Mouse (Mus musculus): ENCODE measurements around the gene Gmeb2. TPM values are rescaled to one million over a fixed set of nuclear protein-coding genes. Genes with fewer than 3 reads are reported as not detected.

Gene Gmeb2
- total RNA-seq, 2 experiments from 2014 or later: 10.4 to 11.8 TPM

DNA sequence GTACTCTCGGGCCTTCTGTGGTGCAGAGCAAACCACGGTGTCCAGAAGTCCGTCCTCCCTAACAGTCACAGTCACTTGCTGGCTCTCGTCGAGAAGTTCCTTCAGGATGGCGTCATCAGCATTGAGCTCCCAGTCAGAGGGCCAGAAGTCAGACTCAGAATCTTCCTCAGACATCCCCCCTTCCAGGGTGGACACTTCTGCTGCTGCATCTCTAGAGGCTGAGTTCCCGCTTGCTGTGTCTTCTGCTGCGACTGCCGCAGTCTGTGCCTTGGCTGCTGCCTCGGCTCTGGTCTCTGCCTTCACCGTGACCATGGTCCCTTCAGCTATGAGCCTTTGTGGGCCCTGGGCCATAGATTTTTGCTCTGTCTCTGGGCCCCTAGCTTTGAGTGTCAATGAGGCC lies 53.2 kb downstream of the Gmeb2 start:
- no peak for ATAC-seq (replicated peaks; ENCODE audit: poor library complexity, severe bottlenecking)

DNA sequence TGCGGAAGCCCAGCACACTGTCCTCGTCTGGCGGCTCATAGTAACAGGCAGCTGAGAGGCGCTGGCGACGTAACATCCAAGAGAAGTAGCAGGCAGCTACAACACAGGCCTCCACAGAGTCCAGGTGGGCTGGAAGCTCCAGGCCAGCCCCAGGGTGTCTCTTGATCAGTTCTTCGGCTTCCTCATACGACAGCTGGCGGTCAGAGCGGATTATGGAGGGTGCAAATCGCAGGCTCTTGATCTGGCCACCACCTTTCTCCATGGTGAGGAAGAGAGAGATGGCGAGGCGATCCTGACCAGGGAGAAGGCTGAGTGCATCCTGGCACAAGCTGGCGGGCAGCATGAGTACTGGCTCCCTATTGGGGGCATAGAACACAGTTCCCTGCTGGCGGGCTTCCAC lies 54.4 kb downstream of the Gmeb2 start:
- ATAC-seq (replicated peaks; ENCODE audit: poor library complexity, severe bottlenecking): no peak

DNA sequence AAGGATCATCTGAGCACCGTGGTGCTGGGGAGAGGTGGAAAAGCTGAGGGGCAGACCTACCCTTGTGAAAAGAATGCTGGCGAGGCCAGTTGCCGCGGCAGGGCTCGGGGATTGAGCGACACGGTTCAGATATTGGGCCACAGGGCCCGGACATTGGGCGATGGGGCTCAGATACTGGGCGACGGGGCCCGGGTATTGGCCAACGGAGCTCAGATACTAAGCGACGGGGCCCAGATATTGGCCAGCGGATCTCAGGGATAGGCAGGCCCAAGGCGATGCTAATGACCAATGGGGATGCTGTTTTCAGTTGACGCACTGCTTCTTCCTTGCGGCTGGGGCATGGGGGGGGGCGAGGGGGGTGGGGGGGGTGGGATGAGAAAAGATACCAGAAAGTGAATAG lies 56.7 kb downstream of the Gmeb2 start:
- ATAC-seq (replicated peaks; ENCODE audit: poor library complexity, severe bottlenecking): no peak

DNA sequence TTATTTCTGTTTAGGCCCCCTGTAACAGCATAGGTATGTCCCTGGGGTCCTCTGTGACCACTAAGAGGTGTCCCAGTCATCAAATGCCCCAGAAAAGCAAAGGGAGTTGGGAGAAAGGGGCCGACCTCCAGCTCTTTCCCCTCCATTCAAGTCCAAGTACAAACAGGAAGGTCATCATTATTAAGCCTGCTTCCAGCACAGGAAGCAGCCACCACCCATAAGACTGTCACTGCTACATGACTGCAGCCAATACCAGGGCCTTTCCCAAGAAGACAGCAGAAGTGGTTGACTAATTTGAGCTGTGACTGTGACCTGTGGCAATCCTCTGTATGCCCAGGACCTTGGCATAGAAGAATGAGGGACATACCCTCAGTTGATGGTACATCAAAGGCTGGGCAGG lies 59.5 kb downstream of the Gmeb2 start:
- no peak for ATAC-seq (replicated peaks; ENCODE audit: poor library complexity, severe bottlenecking)

DNA sequence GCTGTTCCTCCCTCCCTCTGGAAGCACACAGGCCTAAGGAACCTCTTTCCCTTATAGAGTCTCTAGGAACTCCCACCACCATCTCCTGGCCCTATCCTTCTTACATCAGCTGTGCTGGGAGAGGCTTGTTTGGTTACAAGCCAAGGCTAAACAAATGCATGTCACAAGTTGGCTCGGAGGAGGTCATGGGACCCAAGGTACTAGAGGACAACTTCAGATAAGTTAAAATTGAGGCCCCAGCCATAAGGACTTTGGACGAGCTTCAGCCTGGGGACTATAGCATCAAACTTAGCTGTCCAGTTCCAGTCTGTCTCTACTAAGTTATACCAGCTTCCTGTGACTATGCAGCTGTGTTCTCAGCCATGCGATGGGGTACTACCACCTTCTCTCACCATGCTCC lies 60.7 kb downstream of the Gmeb2 start:
- ATAC-seq (replicated peaks; ENCODE audit: poor library complexity, severe bottlenecking): no peak

DNA sequence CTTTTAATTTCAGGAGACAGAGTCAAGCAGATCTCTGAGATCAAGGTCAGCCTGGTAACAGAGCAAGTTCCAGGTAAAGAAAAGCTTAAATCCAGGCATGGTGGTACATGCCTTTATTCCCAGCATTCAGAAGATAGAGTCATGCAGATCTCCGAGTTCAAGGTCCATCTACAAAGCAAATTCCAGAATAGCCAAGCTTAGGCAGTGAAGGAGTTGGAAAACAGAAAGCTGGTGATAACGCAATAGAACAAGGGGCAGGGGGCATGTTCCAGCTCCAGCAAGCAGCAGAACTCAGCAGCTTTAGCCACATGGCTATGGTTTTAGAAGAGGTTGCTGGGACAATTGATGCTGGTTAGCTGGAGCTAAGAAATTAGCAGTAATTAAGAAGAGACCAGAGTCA lies 62.8 kb downstream of the Gmeb2 start:
- no peak for ATAC-seq (replicated peaks; ENCODE audit: poor library complexity, severe bottlenecking)

DNA sequence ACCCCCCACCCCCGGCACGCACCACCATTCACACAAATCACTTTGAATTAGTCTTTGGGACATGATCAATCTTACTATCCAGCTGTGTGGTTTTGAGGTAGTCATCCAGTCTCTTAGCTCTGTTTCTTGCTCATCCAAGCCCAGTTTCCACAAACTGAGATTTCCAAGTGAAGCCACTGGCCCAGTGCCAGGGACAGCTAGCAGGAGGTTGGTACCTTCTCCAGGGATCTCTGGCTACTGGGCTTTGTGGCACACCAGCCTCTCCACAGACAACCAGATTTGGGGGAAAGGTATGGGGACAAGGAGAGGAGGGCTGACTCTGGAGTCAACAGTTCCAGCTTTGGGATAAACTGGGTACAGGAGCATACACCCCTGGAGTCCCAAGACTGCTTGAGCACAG lies 67.5 kb downstream of the Gmeb2 start:
- no peak for ATAC-seq (replicated peaks; ENCODE audit: poor library complexity, severe bottlenecking)

DNA sequence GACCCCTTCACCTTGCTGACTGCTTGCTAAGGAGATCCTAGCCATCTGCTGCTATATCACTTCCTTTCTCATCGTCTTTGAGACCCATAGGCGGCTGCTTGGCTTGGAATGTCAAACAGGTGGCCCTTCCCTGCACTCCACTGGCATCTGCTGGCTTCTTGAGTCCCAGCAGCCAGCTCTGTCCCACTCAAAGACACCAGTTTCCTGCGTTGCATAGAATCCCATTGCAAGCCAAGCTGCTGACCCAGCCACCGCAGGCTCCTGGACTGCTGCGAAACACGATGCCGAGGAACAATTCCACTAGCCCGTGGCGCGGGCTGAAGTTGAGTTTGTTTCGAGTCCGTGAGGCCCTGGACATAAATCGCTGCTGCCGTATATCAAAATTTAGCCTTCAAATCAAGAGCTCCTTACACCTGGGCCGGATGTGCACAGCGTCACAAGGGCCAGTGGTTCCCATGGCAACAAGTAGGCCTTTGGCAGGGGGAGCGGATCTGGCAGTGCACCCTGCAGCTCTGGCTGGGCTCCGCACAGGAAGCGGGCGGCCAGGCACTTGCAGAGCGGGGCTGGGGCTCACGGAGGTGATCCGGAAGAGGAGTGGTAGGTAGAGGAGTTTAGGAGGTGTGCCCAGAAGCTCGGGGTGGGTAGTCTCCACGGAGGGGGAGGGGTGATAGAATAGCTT lies 68.2 kb downstream of the Gmeb2 start, which contains the start of gene Fndc11:
Gene Fndc11 (plus strand): TSS at position 476 of the 679 bp plus-strand sequence.
- ATAC-seq (replicated peaks; ENCODE audit: poor library complexity, severe bottlenecking): peak; percentile 95

DNA sequence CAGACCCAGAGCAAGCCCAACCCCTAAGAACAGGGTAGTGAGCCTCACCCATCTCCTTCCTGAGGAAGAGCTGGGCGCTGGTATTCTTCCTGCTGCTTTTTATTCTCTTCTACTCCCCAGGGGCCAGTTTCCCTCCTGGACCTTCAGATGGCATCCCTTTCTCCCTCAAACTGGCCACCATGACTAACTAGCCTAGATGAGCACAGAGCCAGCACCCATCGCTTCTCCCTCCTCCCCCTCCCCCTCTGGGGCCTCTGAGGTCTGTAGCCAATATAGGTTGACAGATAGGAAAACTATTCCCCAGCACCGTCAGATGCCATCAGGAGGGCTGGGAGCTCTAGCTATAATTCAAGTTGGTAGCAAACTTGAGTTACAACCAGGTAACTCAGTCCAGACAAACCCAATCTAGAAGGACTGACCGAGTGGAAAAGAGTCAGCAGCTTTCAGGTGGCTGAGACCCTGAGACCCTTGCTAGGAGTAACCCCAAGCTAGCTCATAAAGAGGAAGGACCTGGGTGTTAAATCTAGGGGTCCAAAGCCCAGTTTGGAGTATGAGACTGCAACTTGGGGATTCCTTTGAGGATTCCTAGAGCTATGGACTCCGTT lies 68.9 kb downstream of the Gmeb2 start:
- ATAC-seq (replicated peaks; ENCODE audit: poor library complexity, severe bottlenecking): no peak

DNA sequence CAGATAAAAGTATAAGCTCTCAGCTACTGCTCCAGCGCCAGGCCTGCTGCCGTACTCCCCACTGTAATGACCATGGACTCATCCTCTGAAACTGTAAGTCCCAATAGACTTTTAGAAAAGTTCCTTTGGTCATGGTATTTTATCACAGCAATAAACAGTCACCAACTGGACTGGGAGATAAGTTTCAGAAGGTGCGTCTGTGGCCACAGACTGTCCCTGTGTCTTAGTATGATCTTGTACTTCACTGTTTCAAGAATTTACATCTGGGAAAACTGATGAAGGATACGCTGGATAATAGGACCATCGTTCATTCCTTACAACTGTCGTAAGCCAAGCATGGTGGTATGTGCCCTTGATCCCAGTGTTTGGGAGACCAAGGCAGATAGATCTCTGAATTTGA lies 71.8 kb downstream of the Gmeb2 start:
- ATAC-seq (replicated peaks; ENCODE audit: poor library complexity, severe bottlenecking): no peak

DNA sequence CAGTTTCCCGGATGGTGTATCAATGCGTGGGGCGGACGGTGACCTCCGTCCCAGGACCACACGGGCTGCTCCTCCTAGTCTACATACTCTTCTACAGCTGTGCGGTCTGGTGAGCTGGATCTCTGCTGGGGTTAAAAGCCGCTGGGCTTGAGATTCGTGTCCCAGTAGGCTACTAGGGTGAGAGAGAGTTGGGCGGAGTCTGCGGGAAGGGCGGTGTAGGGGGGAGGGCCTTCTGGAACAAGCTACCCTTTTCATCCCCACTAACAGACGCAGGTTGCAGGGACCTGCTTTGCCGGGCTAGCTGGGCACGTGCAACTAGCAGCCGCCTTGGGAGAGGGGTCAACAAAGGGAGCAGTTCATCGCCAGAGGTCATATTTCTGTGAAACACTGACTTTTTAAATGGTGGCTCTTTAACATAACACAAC lies 74.8 kb downstream of the Gmeb2 start, which contains the start of gene Srms:
Gene Srms (minus strand): TSS at position 165 of the 425 bp plus-strand sequence.
- ATAC-seq (replicated peaks; ENCODE audit: poor library complexity, severe bottlenecking): peak; percentile 87

DNA sequence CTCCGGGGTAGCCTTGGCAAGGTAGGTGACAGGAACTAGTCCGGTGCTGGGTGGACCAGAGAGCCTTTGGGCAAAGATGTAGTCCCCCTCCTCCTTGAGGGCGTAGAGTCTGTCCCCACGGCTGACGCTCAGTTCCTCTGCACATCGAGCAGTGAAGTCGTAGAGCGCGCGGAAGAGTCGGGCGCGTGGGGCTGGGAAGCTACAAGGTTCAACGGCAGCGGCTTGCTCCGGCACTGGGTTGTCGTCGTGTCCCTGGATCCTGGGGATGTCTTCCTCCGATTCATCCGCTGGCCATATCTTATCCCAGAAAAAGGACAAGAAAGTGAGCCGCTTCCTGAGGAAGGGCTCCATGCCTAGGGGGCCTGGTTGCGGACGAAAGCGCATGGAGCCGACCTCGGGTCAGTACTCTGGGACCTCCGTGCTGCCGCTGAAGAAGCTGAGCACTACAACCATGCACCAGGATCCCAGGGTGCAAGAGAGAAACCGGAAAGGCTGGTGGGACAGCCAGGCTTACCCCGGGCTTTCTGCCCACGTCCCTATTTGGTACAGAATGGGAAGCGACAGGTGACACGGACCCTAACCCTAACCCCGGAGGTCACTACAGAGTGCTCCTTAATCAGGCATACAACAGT lies 75.3 kb downstream of the Gmeb2 start:
- ATAC-seq (replicated peaks; ENCODE audit: poor library complexity, severe bottlenecking): peak; percentile 39

DNA sequence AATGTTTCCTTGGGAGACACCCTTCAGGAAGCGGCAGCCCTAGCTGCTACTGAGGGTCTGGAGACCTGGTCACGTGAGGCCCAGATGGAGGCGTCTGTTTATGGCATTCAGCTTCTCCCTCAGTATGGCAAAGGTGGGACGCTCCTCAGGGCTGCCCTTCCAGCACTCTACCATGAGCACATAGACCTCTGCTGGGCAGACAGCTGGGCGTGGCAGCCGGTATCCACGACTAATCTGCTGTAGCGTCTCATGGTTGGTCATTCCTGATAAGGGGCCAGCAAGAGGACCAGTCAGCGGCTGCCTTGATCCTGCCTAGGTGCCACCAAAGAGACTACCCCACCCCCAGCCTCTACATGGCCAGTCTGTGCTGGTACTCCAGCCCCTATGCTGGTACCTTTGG lies 81.7 kb downstream of the Gmeb2 start:
- no peak for ATAC-seq (replicated peaks; ENCODE audit: poor library complexity, severe bottlenecking)

DNA sequence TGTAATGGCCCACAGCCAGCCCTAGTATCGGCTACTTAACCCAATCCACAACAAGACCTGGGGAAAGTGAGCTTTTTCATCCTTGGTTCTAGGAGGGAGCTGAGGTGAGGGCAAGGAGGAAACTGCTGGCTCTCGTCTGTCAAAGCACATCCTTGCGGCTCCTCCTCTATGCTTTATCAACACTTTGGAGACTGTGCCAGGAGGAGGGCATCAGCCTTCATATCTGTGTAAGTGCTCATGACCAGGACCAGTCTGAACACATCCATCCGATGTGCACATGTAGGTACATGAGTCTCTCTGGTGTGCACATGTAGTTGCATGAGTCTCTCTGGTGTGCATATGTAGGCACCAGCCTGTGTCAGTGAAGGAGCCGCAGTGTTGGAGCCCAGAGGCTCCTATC lies 82.2 kb downstream of the Gmeb2 start:
- ATAC-seq (replicated peaks; ENCODE audit: poor library complexity, severe bottlenecking): no peak

DNA sequence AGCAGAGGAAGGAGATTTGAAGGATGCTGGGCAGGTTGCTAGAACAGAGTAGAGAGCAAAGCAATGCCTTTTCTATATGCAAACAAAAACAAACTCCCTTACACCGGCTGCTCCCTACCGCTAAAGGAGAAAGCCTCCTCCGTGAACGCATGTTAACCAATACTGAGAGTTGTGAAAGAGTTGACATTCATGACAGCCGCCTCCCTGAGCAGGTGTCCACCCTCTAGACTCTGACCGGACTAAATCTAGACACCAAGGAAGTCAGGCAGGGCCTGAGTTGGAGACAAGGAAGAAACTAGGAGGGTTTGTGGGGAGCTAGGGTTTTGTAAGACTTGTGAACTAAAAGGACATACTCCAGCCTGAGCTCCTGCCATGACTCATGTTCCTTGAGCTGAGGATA lies 84.9 kb downstream of the Gmeb2 start:
- 0 out of 2 replicates have a peak, but pooled peaks have one; percentile 15 for ATAC-seq (replicated peaks; ENCODE audit: poor library complexity, severe bottlenecking)

DNA sequence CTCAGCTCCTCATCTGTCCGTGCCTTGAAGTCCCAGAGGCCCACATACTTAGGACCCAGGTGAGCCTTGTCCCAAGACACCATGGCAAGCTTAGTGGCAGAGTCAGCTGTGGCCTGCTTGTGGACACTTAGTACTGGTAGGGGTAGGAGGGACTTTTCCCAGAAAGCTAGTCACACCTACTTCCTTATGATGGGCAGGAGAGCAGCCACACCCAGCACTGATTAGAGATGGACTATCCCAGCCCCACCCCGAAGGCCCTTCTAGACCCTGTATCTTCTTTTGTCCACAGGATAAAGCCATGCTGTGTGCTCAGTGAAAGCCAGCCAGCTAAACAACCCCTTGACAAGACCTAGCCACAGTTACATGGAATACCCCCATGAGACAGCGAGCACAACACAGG lies 85.4 kb downstream of the Gmeb2 start, which contains the start of gene Ptk6:
Gene Ptk6 (minus strand): TSS at position 368 of the 400 bp plus-strand sequence.
- no peak for ATAC-seq (replicated peaks; ENCODE audit: poor library complexity, severe bottlenecking)

DNA sequence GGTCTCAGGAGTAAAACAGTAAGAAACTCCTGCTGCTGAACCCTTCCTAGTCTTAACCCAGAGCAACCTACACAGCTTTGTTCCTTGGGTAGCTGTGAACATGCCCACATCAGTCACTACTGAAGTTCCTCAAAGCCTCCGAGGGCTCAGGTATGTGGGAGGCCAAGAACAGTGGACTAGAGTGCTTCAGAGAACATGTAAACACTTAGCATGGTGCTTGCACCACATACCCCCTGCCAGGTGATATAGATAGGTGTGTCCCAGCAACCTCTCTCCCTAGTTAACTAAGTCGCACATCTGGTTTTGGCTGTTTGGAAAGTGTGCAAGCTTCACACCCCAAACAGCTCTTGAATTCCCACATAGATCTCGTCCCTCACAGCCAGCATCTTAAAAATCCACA lies 86.2 kb downstream of the Gmeb2 start:
- no peak for ATAC-seq (replicated peaks; ENCODE audit: poor library complexity, severe bottlenecking)

Other genes with a start within 250 kb of the Gmeb2 start
- gene Chrna4, start 244.5 kb downstream of the Gmeb2 start, total RNA-seq (2014; fragmentation: Nextera tagmentation): not detected in 2 replicates
- gene Chrna4, start 244.5 kb downstream of the Gmeb2 start, total RNA-seq (2017): not detected in 2 replicates
- not detected in 2 replicates for gene Kcnq2, start 152.7 kb downstream of the Gmeb2 start, total RNA-seq (2014; fragmentation: Nextera tagmentation)
- not detected in 2 replicates for gene Kcnq2, start 152.7 kb downstream of the Gmeb2 start, total RNA-seq (2017)
- gene Eef1a2, start 131.0 kb downstream of the Gmeb2 start, total RNA-seq (2014; fragmentation: Nextera tagmentation): not detected in 2 replicates
- not detected in 2 replicates for gene Eef1a2, start 131.0 kb downstream of the Gmeb2 start, total RNA-seq (2017)
- gene Ppdpf, start 100.8 kb downstream of the Gmeb2 start, total RNA-seq (2014; fragmentation: Nextera tagmentation): 82.3 and 90.4 TPM in 2 replicates
- gene Ppdpf, start 100.8 kb downstream of the Gmeb2 start, total RNA-seq (2017): 70.3 and 77.7 TPM in 2 replicates
- gene Ptk6, start 85.2 kb downstream of the Gmeb2 start, total RNA-seq (2014; fragmentation: Nextera tagmentation): not detected in 2 replicates
- gene Ptk6, start 85.2 kb downstream of the Gmeb2 start, total RNA-seq (2017): not detected in 2 replicates
- not detected in 2 replicates for gene Srms, start 74.8 kb downstream of the Gmeb2 start, total RNA-seq (2014; fragmentation: Nextera tagmentation)
- gene Srms, start 74.8 kb downstream of the Gmeb2 start, total RNA-seq (2017): not detected in 2 replicates
- gene Fndc11, start 68.0 kb downstream of the Gmeb2 start, total RNA-seq (2014; fragmentation: Nextera tagmentation): not detected in 2 replicates
- gene Fndc11, start 68.0 kb downstream of the Gmeb2 start, total RNA-seq (2017): not detected in 2 replicates
- gene Helz2, start 46.0 kb downstream of the Gmeb2 start, total RNA-seq (2014; fragmentation: Nextera tagmentation): 5.6 and 6.1 TPM in 2 replicates
- gene Helz2, start 46.0 kb downstream of the Gmeb2 start, total RNA-seq (2017): 3.0 and 6.0 TPM in 2 replicates
- not detected in 2 replicates for gene Stmn3, start 26.5 kb upstream of the Gmeb2 start, total RNA-seq (2014; fragmentation: Nextera tagmentation)
- not detected in 2 replicates for gene Stmn3, start 26.5 kb upstream of the Gmeb2 start, total RNA-seq (2017)
- gene Rtel1, start 31.7 kb upstream of the Gmeb2 start, total RNA-seq (2014; fragmentation: Nextera tagmentation): 63.9 and 85.0 TPM in 2 replicates
- 30.1 and 47.5 TPM in 2 replicates for gene Rtel1, start 31.7 kb upstream of the Gmeb2 start, total RNA-seq (2017)
- gene Zgpat, start 76.9 kb upstream of the Gmeb2 start, total RNA-seq (2014; fragmentation: Nextera tagmentation): 12.8 and 18.3 TPM in 2 replicates
- gene Zgpat, start 76.9 kb upstream of the Gmeb2 start, total RNA-seq (2017): 29.8 and 35.7 TPM in 2 replicates
- 34.1 and 43.2 TPM in 2 replicates for gene Arfrp1, start 77.4 kb upstream of the Gmeb2 start, total RNA-seq (2014; fragmentation: Nextera tagmentation)
- gene Arfrp1, start 77.4 kb upstream of the Gmeb2 start, total RNA-seq (2017): 38.6 and 39.2 TPM in 2 replicates
- 24.1 and 24.9 TPM in 2 replicates for gene Lime1, start 92.0 kb upstream of the Gmeb2 start, total RNA-seq (2014; fragmentation: Nextera tagmentation)
- 6.9 and 20.8 TPM in 2 replicates for gene Lime1, start 92.0 kb upstream of the Gmeb2 start, total RNA-seq (2017)
- 1.1 TPM in 1 of 2 replicates, not detected in the other for gene Zbtb46, start 171.4 kb upstream of the Gmeb2 start, total RNA-seq (2014; fragmentation: Nextera tagmentation)
- gene Zbtb46, start 171.4 kb upstream of the Gmeb2 start, total RNA-seq (2017): 0.13 and 0.15 TPM in 2 replicates
- gene Abhd16b, start 205.2 kb upstream of the Gmeb2 start, total RNA-seq (2014; fragmentation: Nextera tagmentation): not detected in 2 replicates
- gene Abhd16b, start 205.2 kb upstream of the Gmeb2 start, total RNA-seq (2017): not detected in 2 replicates
- gene Tpd52l2, start 209.1 kb upstream of the Gmeb2 start, total RNA-seq (2014; fragmentation: Nextera tagmentation): 43.1 and 60.9 TPM in 2 replicates
- gene Tpd52l2, start 209.1 kb upstream of the Gmeb2 start, total RNA-seq (2017): 115 and 129 TPM in 2 replicates
- gene Dnajc5, start 232.4 kb upstream of the Gmeb2 start, total RNA-seq (2014; fragmentation: Nextera tagmentation): 43.8 and 47.1 TPM in 2 replicates
- gene Dnajc5, start 232.4 kb upstream of the Gmeb2 start, total RNA-seq (2017): 46.4 and 54.5 TPM in 2 replicates